Mouse (Mus musculus): ENCODE data around the gene Lrrc36. TPM values are rescaled to one million over a fixed set of nuclear protein-coding genes. Genes with fewer than 3 reads are reported as not detected.
A peak's percentile ranks its signal among the peaks of the same experiment; 100 is the strongest.

The Lrrc36 gene
- total and polyA plus RNA-seq, 3 experiments, result 0.06 TPM; not detected in 2

GRCm38 (mm10) chr8:105455218-105455617, 41.8 kb downstream of the Lrrc36 start (continued):
- peak; percentile 80 for TF ChIP-seq SIN3A (IDR thresholded peaks at IDR 0.05; ENCODE audit: low read length)
- TF ChIP-seq TCF12 (IDR thresholded peaks at IDR 0.05; ENCODE audit: low read depth, low read length), result no peak
- no peak for TF ChIP-seq CHD1 (IDR thresholded peaks at IDR 0.05; ENCODE audit: low read depth, low read length)
- TF ChIP-seq ZC3H11A (IDR thresholded peaks at IDR 0.05; ENCODE audit: low read depth, low read length), result peak; percentile 61; the same call in 1 of the 2 replicates
- TF ChIP-seq MAX (IDR thresholded peaks at IDR 0.05; ENCODE audit: low read length), result no peak
- no peak for TF ChIP-seq CHD2 (IDR thresholded peaks at IDR 0.05; ENCODE audit: low read length)
- TF ChIP-seq USF2 (IDR thresholded peaks at IDR 0.05; ENCODE audit: borderline replicate concordance in 1 of 2, insufficient read depth in 1 of 2, low read depth in 1 of 2, low read length in 2 of 2), result no peak

DNA sequence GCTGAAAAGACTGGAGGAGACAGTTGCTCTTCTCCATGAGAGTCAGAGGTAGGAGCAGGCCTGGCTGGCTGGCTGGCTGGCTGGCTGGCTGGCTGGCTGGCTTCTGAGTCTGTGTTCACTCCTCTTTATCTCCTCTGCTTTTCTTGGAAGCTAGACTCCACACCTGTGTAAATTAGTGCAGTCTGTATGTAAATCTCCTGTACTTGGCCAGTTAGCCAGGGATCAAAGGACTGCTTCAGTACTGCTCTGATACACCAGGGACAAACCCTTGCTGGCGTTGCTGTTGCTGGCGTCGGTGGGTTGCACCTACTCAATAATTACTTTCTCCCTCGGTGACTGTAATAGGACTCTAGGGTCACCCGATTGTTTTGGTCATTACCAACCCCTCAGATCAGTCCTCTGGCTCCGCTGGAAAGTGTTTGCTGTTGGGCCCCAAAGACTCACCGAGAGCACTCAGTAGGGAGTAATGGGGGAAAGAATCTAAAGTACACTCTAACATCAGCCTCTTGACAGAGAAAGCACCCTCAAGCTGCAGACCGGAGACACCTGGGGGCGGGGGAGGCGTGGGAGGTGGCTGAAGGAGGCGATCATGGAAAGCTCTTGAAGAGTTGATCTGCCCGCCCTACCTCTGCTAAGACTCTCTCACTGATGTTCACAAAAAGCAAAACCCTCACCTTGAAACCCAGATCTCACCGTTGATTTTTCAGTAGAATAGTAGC, 47.9 kb downstream of the Lrrc36 start:
- H3K27me3 ChIP-seq (ENCODE audit: control insufficient read depth in 1 of 2, insufficient read depth in 2 of 2, low read length in 2 of 2), result peaks cover 0 to 3% of the 10 kb centered on the region in 2 experiments; a peak in 3 of 4 replicates
- no peaks in the 10 kb centered on the region for H3K9me3 ChIP-seq (replicated peaks; ENCODE audit: insufficient read depth, low read length)

DNA sequence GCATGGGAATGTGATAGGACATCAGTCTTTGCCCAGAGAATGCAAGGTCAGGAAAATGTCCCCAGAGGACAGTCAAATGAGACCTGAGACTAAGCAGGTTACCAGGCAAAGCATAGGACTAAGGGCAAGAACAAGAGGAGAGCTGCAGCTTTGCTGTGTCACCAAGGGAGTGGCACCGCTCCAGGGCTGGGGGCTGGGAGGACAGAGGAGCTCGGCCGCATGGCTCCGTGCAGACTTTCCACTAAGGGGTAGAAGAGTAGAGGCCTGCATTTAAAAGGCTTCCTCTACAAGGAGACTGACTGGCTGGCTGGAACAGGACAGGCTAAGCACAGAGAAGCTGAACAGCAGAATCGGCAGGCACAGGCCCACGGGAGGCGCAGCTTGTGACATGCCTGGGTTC, 51.2 kb downstream of the Lrrc36 start:
- Histone ChIP-seq H3K36me3 (ENCODE audit: control insufficient read depth in 1 of 2, insufficient read depth in 2 of 2, low read length in 2 of 2) (no peaks in the 10 kb centered on the region), H3K79me2 (ENCODE audit: control insufficient read depth, insufficient read depth, low read length, poor library complexity) (no peaks in the 10 kb centered on the region), H3K9ac (ENCODE audit: control insufficient read depth, low read depth, low read length, poor library complexity, severe bottlenecking) (no peak overlapping the region), H3K27ac (ENCODE audit: control insufficient read depth, low read depth, low read length) (no peak overlapping the region), H3K9me3 (replicated peaks; ENCODE audit: insufficient read depth, low read length) (no peaks in the 10 kb centered on the region), H3K4me3 (ENCODE audit: control insufficient read depth in 1 of 2, insufficient read depth in 1 of 2, low read depth in 2 of 2, low read length in 2 of 2) (no peak overlapping the region), H3K4me1 (ENCODE audit: control insufficient read depth in 1 of 2, insufficient read depth in 2 of 2, low read length in 2 of 2) (peaks cover 0 to under 1% of the 10 kb centered on the region in 2 experiments; a peak in 1 of 4 replicates), H3K27me3 (ENCODE audit: control insufficient read depth in 1 of 2, insufficient read depth in 2 of 2, low read length in 2 of 2) (peaks cover 0 to 1% of the 10 kb centered on the region in 2 experiments; a peak in 3 of 4 replicates)
- no peak for TF ChIP-seq EP300 (IDR thresholded peaks at IDR 0.05; ENCODE audit: low read depth in 1 of 2, low read length in 2 of 2)
- TF ChIP-seq ZKSCAN1 (IDR thresholded peaks at IDR 0.05; ENCODE audit: low read depth, low read length), result no peak
- no peak for TF ChIP-seq GABPA (IDR thresholded peaks at IDR 0.05; ENCODE audit: low read depth, low read length)
- no peak for TF ChIP-seq CTCF (IDR thresholded peaks at IDR 0.05 in 2 of 3, conservative IDR thresholded peaks at IDR 0.05 in 1 of 3; ENCODE audit: control insufficient read depth in 1 of 3, insufficient read depth in 1 of 3, low read depth in 2 of 3, low read length in 3 of 3, poor library complexity in 1 of 3, severe bottlenecking in 1 of 3)
- no peak for TF ChIP-seq TCF12 (IDR thresholded peaks at IDR 0.05; ENCODE audit: low read depth, low read length)
- no peak for TF ChIP-seq MAX (IDR thresholded peaks at IDR 0.05; ENCODE audit: low read length)
- TF ChIP-seq RAD21 (IDR thresholded peaks at IDR 0.05; ENCODE audit: low read depth, low read length), result no peak
- no peak for TF ChIP-seq UBTF (IDR thresholded peaks at IDR 0.05; ENCODE audit: borderline replicate concordance, insufficient read depth, low read depth, low read length)
- TF ChIP-seq MAFK (IDR thresholded peaks at IDR 0.05; ENCODE audit: borderline replicate concordance, low read depth, low read length), result no peak
- no peak for TF ChIP-seq TBP (IDR thresholded peaks at IDR 0.05; ENCODE audit: low read depth, low read length)
- TF ChIP-seq RCOR1 (IDR thresholded peaks at IDR 0.05; ENCODE audit: low read depth, low read length), result no peak
- no peak for TF ChIP-seq KAT2A (conservative IDR thresholded peaks at IDR 0.05; ENCODE audit: low read depth, low read length)
- TF ChIP-seq MEF2A (IDR thresholded peaks at IDR 0.05; ENCODE audit: extremely low read depth, insufficient replicate concordance, low read depth, low read length, poor library complexity, severe bottlenecking), result no peak
- DNase-seq (ENCODE audit: low read depth, low spot score), result no peak

More for the DNA sequence above, 47.9 kb downstream of the Lrrc36 start:
- H3K27ac ChIP-seq (ENCODE audit: control insufficient read depth, low read depth, low read length), result no peak overlapping the region
- H3K9ac ChIP-seq (ENCODE audit: control insufficient read depth, low read depth, low read length, poor library complexity, severe bottlenecking), result no peak overlapping the region
- H3K79me2 ChIP-seq (ENCODE audit: control insufficient read depth, insufficient read depth, low read length, poor library complexity), result no peaks in the 10 kb centered on the region
- no peaks in the 10 kb centered on the region; a peak in 1 of 4 replicates for H3K4me1 ChIP-seq (ENCODE audit: control insufficient read depth in 1 of 2, insufficient read depth in 2 of 2, low read length in 2 of 2)
- no peak overlapping the region for H3K4me3 ChIP-seq (ENCODE audit: control insufficient read depth in 1 of 2, insufficient read depth in 1 of 2, low read depth in 2 of 2, low read length in 2 of 2)
- H3K36me3 ChIP-seq (ENCODE audit: control insufficient read depth in 1 of 2, insufficient read depth in 2 of 2, low read length in 2 of 2), result peaks cover 0 to under 1% of the 10 kb centered on the region in 2 experiments; a peak in 1 of 4 replicates
- TF ChIP-seq MXI1 (IDR thresholded peaks at IDR 0.05; ENCODE audit: low read depth, low read length) (no peak), TAL1 (IDR thresholded peaks at IDR 0.05; ENCODE audit: low read length) (no peak), POLR2AphosphoS5 (IDR thresholded peaks at IDR 0.05; ENCODE audit: borderline replicate concordance, low read depth, low read length) (no peak), RAD21 (IDR thresholded peaks at IDR 0.05; ENCODE audit: low read depth, low read length) (no peak), USF2 (IDR thresholded peaks at IDR 0.05; ENCODE audit: borderline replicate concordance in 1 of 2, insufficient read depth in 1 of 2, low read depth in 1 of 2, low read length in 2 of 2) (no peak), RCOR1 (IDR thresholded peaks at IDR 0.05; ENCODE audit: low read depth, low read length) (no peak), POLR2A (IDR thresholded peaks at IDR 0.05; ENCODE audit: control insufficient read depth in 1 of 2, insufficient read depth in 1 of 2, low read depth in 1 of 2, low read length in 2 of 2, poor library complexity in 1 of 2) (no peak), MAFK (IDR thresholded peaks at IDR 0.05; ENCODE audit: borderline replicate concordance, low read depth, low read length) (no peak), POLR2AphosphoS2 (IDR thresholded peaks at IDR 0.05; ENCODE audit: low read length) (no peak), MYB (IDR thresholded peaks at IDR 0.05; ENCODE audit: low read depth, low read length) (no peak), E2F4 (IDR thresholded peaks at IDR 0.05; ENCODE audit: borderline replicate concordance, low read depth, low read length) (no peak), GATA1 (IDR thresholded peaks at IDR 0.05; ENCODE audit: low read depth, low read length) (no peak), TCF12 (IDR thresholded peaks at IDR 0.05; ENCODE audit: low read depth, low read length) (no peak), HCFC1 (IDR thresholded peaks at IDR 0.05; ENCODE audit: low read depth, low read length) (no peak), MYC (IDR thresholded peaks at IDR 0.05; ENCODE audit: low read depth, low read length) (no peak)
- DNase-seq (ENCODE audit: low read depth, low spot score), result no peak
